Mouse (Mus musculus) heart, postnatal 10 days (tissue): Measurements from ENCODE around the gene Cga. TPM values are rescaled to one million over a fixed set of nuclear protein-coding genes. Genes with fewer than 3 reads are reported as not detected.
"Not testable (repeated sequence)": the region's sequence is repeated elsewhere in the genome, so short reads cannot be mapped to it uniquely, and the experiment has no call there.

Experiments
- DNase-seq, 2 experiments: peaks; one replicate each; pipeline ENCODE4 v3.0.0; 2021
- intact Hi-C: fragments of 180-260 bp; cut with DNase I; formaldehyde crosslinking; loops from one replicate; pipeline ENCODE4 v1.15.1; 2025
- total RNA-seq, 2 experiments: library from RNA; stranded (reverse); gene quantifications; 2 replicates each; pipeline ENCODE4 v1.2.3; 2021

Gene Cga
- total RNA-seq, 2 experiments from 2014 or later = not detected

GRCm38 (mm10) chr4:34887295-34887694 lies 6.3 kb upstream of the Cga start:
- DNase-seq = no peak
- intact Hi-C loops = loop anchor here (5.0 to 10.0 kb wide), 2 partner anchors 202 to 335 kb away; partner anchors contain the start of genes Akirin2 and Slc35a1

- DNase-seq = no peak
- intact Hi-C loops = loop anchor here (5.0 to 10.0 kb wide), 2 partner anchors 204 to 337 kb away; partner anchors contain the start of genes Akirin2 and Slc35a1
These were observed 4.3 kb upstream of the Cga start for GRCm38 (mm10) chr4:34889101-34889811.

GRCm38 (mm10) chr4:34889812-34890185 lies 3.8 kb upstream of the Cga start:
- intact Hi-C loops = loop anchor here (5.0 to 10.0 kb wide), 2 partner anchors 205 to 337 kb away; partner anchors contain the start of genes Akirin2 and Slc35a1
- DNase-seq = no peak

GRCm38 (mm10) chr4:34898497-34898896 lies 4.9 kb downstream of the Cga start:
- intact Hi-C loops = no loop called here
- no peak for DNase-seq

- intact Hi-C loops = no loop called here
- DNase-seq = no peak
These were observed 5.7 kb downstream of the Cga start for GRCm38 (mm10) chr4:34899322-34899721.

- intact Hi-C loops = no loop called here
- DNase-seq = no peak
These were observed 6.6 kb downstream of the Cga start for GRCm38 (mm10) chr4:34900155-34900554.

- intact Hi-C loops = no loop called here
- no peak for DNase-seq
These were observed 7.6 kb downstream of the Cga start for GRCm38 (mm10) chr4:34901166-34901565.

- intact Hi-C loops, DNase-seq: not testable (repeated sequence)
These were observed 8.0 kb downstream of the Cga start for GRCm38 (mm10) chr4:34901582-34901981.

GRCm38 (mm10) chr4:34905396-34905795 lies 11.8 kb downstream of the Cga start:
- no peak for DNase-seq
- intact Hi-C loops = no loop called here

GRCm38 (mm10) chr4:34906151-34906550 lies 12.6 kb downstream of the Cga start:
- intact Hi-C loops = no loop called here
- DNase-seq = no peak

GRCm38 (mm10) chr4:34907026-34907425 lies 13.4 kb downstream of the Cga start:
- intact Hi-C loops = no loop called here
- DNase-seq = peak; percentile 11 to 20

GRCm38 (mm10) chr4:34908127-34908526 lies 14.5 kb downstream of the Cga start:
- intact Hi-C loops = no loop called here
- peak; percentile 53 to 70 for DNase-seq

- intact Hi-C loops = no loop called here
- DNase-seq = no peak
These were observed 17.8 kb downstream of the Cga start for GRCm38 (mm10) chr4:34911401-34911800.

GRCm38 (mm10) chr4:34912171-34912570 lies 18.6 kb downstream of the Cga start:
- intact Hi-C loops = no loop called here
- DNase-seq = no peak

- intact Hi-C loops = no loop called here
- no peak for DNase-seq
These were observed 23.8 kb downstream of the Cga start for GRCm38 (mm10) chr4:34917400-34917799.

GRCm38 (mm10) chr4:34922177-34922870 lies 28.7 kb downstream of the Cga start:
- intact Hi-C loops = loop anchor here (2.0 to 10.0 kb wide), 3 partner anchors 138 to 1528 kb away; partner anchors contain the start of gene Slc35a1

GRCm38 (mm10) chr4:34928386-34928785 lies 34.8 kb downstream of the Cga start:
- intact Hi-C loops = loop anchor here (10.0 kb wide), 1 partner anchor 1534 kb away; no protein-coding TSS in a partner anchor
- not testable (repeated sequence) for DNase-seq

More at GRCm38 (mm10) chr4:34922177-34922870, 28.7 kb downstream of the Cga start:
- DNase-seq = peak; percentile 59 to 66

GRCm38 (mm10) chr4:34941046-34941445 lies 47.5 kb downstream of the Cga start:
- no peak for DNase-seq
- intact Hi-C loops = no loop called here

- intact Hi-C loops = no loop called here
- DNase-seq = no peak
These were observed 53.6 kb downstream of the Cga start for GRCm38 (mm10) chr4:34947181-34947580.

GRCm38 (mm10) chr4:34953716-34954115 lies 60.1 kb downstream of the Cga start:
- intact Hi-C loops = no loop called here
- no peak for DNase-seq
